Mouse (Mus musculus) C2C12 (cell line): ENCODE results near the gene Pabpn1. TPM values are rescaled to one million over a fixed set of nuclear protein-coding genes. Genes with fewer than 3 reads are reported as not detected.

ENCODE experiments used
- H3K27me3 ChIP-seq: one replicate; pipeline ENCODE4 v1.6.1; 2011; ENCODE audit not compliant: control insufficient read depth, insufficient read depth, insufficient read length
- H3K36me3 ChIP-seq: one replicate; pipeline ENCODE4 v1.6.1; 2011; ENCODE audit not compliant: control insufficient read depth, insufficient read depth
- H3K4me3 ChIP-seq: one replicate; pipeline ENCODE4 v1.5.1; 2011; ENCODE audit warnings: mild to moderate bottlenecking, control low read depth; ENCODE audit not compliant: poor library complexity, insufficient read depth, severe bottlenecking
- H3K79me2 ChIP-seq: one replicate; pipeline ENCODE4 v1.6.1; 2011; ENCODE audit not compliant: control insufficient read depth, insufficient read depth
- H3K79me3 ChIP-seq: one replicate; pipeline ENCODE4 v1.6.1; 2011; ENCODE audit warnings: low read depth, control low read depth
- H3ac ChIP-seq: one replicate; pipeline ENCODE3; 2011; ENCODE audit warnings: low read depth; ENCODE audit not compliant: control insufficient read depth, insufficient read length
- CEBPB ChIP-seq: IDR thresholded peaks from one replicate; pipeline ENCODE4 v1.6.1; 2011; ENCODE audit warnings: low read depth, mild to moderate bottlenecking, control low read depth, moderate library complexity
- CTCF ChIP-seq: IDR thresholded peaks from one replicate; pipeline ENCODE4 v1.5.1; 2011; ENCODE audit not compliant: control insufficient read depth, insufficient read depth, insufficient read length
- FOSL1 ChIP-seq: IDR thresholded peaks from one replicate; pipeline ENCODE4 v1.8.0; 2011; ENCODE audit warnings: mild to moderate bottlenecking, low read length; ENCODE audit not compliant: poor library complexity, insufficient read depth, severe bottlenecking
- MAX ChIP-seq: IDR thresholded peaks from one replicate; pipeline ENCODE4 v1.6.1; 2011; ENCODE audit warnings: mild to moderate bottlenecking, control low read depth
- MYOD1 ChIP-seq: IDR thresholded peaks from one replicate; pipeline ENCODE4 v1.6.1; 2011; ENCODE audit warnings: low read depth; ENCODE audit not compliant: control insufficient read depth, insufficient read length
- MYOG ChIP-seq: IDR thresholded peaks from one replicate; pipeline ENCODE4 v1.6.1; 2011; ENCODE audit not compliant: control insufficient read depth, insufficient read length; ENCODE audit errors: extremely low read depth
- USF1 ChIP-seq: IDR thresholded peaks from one replicate; pipeline ENCODE4 v1.6.1; 2011; ENCODE audit warnings: low read depth, mild to moderate bottlenecking, control low read depth, moderate library complexity
- polyA plus RNA-seq: library from polyadenylated mRNA; unstranded; fragments of >200 nt; fragmentation: generic; extraction: Trizol; gene quantifications from one replicate; pipeline ENCODE4 v1.2.1, GENCODE M21; 2012; ENCODE audit warnings: missing spikeins

Gene Pabpn1
- polyA plus RNA-seq, 1 experiment: 146 TPM

DNA sequence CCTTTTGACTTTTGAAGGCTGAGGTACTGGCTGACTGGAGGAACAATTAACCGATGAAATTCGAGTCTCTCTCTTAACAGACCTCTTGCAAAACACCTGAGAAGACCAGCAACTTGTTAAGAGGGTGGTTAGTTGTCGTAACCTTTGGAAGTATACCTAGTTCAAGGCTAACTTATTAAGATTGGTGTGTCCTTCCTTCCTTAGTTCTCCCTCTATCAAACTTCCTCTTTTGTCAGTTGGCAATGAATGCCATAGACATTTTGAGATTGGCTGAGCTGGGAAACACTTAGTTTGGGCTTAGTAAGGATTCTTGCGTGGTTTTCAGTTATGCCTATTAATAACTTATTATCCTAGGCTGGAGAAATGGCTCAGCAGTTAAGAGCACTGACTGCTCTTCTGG lies 24.3 kb upstream of the Pabpn1 start:
- H3K27me3 ChIP-seq: peaks cover 3% of the 10 kb centered on the region
- H3K4me3 ChIP-seq: no peak overlapping the region
- no peaks in the 10 kb centered on the region for H3K36me3 ChIP-seq
- no peak overlapping the region for H3ac ChIP-seq
- no peaks in the 10 kb centered on the region for H3K79me3 ChIP-seq
- TF ChIP-seq FOSL1 (no peak), CEBPB (no peak), MYOD1 (no peak), MYOG (no peak)
- H3K79me2 ChIP-seq: no peaks in the 10 kb centered on the region

DNA sequence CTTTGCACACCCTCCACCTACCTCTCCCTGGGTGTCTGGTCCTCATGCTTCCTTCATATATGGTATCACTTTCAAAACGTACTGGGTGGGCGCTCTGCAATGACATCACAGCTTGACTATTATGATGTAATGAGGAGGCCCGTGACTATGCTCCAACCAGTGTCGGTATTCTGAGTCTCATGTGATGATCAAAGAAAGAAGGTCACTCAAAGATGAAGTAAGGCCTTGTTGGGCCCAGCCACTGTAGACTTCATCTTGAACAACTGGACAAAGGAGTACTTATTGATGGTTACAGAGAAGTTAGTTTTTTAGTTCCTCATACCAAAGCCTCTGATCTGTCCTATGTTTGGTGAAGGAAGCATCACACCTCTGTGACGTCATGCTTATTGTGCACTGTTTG lies 21.4 kb upstream of the Pabpn1 start, which contains the start of gene Homez:
Homez (minus strand) TSS at position 101 of the 400 bp plus-strand sequence.
- Histone ChIP-seq H3K4me3 (no peak within 1 kb of the TSS), H3ac (no peak within 1 kb of the TSS), H3K27me3 (peaks cover 3% of the 10 kb centered on the region), H3K79me2 (no peaks in the 10 kb centered on the region), H3K36me3 (no peaks in the 10 kb centered on the region), H3K79me3 (no peaks in the 10 kb centered on the region)
- no peak for TF ChIP-seq USF1
- TF ChIP-seq CTCF: no peak
- no peak for TF ChIP-seq MYOG
- no peak for TF ChIP-seq FOSL1
- TF ChIP-seq MYOD1: no peak
- TF ChIP-seq CEBPB: no peak
- TF ChIP-seq MAX: no peak

DNA sequence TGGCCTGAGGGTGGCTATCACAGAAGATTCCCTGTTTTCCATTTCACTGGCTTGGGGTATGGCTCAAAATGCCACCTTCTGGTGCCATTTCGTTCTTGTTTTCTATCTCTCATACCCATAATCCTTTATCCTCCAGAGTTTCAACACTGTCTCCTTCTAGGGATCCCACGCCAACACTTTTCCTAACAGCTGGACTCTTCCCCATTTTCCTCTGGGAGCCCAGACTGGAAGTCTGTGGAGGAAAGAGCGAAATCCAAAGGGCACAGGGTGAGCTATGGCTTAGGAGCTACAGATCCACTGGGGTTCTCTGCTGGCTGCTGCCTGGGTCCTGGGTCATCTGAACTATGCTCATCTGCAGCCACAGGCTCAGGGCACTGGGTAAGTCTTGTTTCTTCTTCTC lies 18.1 kb upstream of the Pabpn1 start:
- TF ChIP-seq USF1: no peak
- TF ChIP-seq MYOG: no peak
- TF ChIP-seq MYOD1: no peak
- TF ChIP-seq MAX: no peak
- TF ChIP-seq CEBPB: no peak
- no peak for TF ChIP-seq FOSL1
- no peak for TF ChIP-seq CTCF
- no peak overlapping the region for H3K4me3 ChIP-seq
- H3K79me3 ChIP-seq: no peaks in the 10 kb centered on the region
- H3K79me2 ChIP-seq: no peaks in the 10 kb centered on the region
- H3ac ChIP-seq: no peak overlapping the region
- H3K27me3 ChIP-seq: no peaks in the 10 kb centered on the region
- no peaks in the 10 kb centered on the region for H3K36me3 ChIP-seq

DNA sequence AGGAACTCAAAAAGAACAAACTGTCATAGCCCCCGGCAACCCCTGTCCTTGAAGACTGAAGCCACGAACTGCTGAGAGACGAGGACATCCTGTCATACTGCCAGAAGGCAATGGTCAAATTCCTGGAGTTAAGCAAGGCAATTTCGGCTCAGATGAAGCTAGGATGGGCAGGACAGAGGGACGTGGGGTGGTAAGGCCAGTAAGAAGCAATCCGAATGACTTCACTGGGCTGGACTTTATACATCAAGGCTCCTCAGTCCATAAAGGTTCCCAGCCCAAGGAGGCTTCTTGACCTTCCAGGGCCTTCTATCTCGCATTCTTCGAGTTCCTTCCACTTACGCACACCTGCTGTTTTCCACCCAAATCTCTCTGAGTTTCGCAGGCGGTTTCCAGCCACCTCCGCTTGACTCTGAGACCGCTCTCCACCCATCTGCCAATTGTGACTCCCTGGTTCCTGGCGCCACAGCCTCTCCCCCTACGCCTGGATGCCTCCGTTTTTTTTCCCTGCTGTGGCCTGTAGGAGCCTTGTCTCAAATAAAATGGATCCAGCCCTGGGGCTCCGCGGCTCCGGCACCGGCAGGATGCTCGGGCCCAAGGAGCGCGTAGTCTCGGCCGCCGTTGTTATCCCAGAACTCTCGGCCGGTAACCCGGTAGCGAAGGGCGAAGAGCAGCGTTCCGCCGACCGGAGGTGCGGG lies 16.3 kb upstream of the Pabpn1 start:
- H3K4me3 ChIP-seq: peak overlapping the region; percentile 48
- no peaks in the 10 kb centered on the region for H3K27me3 ChIP-seq
- H3ac ChIP-seq: peak overlapping the region; percentile 81
- H3K79me3 ChIP-seq: no peaks in the 10 kb centered on the region
- no peak for TF ChIP-seq MYOD1
- TF ChIP-seq CTCF: no peak
- TF ChIP-seq FOSL1: no peak
- TF ChIP-seq USF1: no peak
- no peak for TF ChIP-seq MYOG
- TF ChIP-seq MAX: no peak
- TF ChIP-seq CEBPB: no peak
- H3K79me2 ChIP-seq: no peaks in the 10 kb centered on the region
- no peaks in the 10 kb centered on the region for H3K36me3 ChIP-seq

DNA sequence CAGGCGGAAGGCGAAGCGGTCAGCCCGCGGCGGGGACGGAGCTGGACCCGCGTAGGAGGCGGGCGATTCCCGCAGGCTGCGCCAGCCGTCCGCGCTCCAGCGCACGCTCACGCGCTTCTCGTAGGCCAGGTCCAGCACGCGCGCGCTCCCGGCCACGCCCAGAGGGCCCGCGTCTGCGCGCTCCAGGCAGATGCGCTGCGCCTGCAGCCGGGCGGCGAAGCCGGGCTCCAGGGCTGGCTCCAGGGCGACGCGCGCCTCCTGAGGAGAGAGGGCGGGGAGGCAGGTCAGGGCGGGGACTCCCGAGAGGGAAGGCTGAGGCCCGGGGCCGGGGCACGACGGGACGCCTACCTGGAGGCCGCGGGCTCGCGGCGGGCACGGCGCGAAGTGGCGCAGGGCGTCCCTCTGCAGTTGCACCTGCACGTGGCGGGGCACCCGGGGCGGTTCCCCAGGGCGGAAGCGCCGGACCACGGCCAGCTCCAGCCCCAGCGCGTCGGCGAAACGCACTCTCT lies 15.7 kb upstream of the Pabpn1 start:
- peak; percentile 62 for TF ChIP-seq MAX
- no peak for TF ChIP-seq FOSL1

More for the DNA sequence above, 15.7 kb upstream of the Pabpn1 start:
- peak overlapping the region; percentile 81 for H3ac ChIP-seq
- H3K79me3 ChIP-seq: no peaks in the 10 kb centered on the region
- H3K36me3 ChIP-seq: no peaks in the 10 kb centered on the region
- H3K79me2 ChIP-seq: no peaks in the 10 kb centered on the region
- no peaks in the 10 kb centered on the region for H3K27me3 ChIP-seq
- peak overlapping the region; percentile 48 for H3K4me3 ChIP-seq
